Mouse (Mus musculus) embryonic fibroblast, embryonic 13.5 days (primary cell): Measurements from ENCODE around the gene C1ql1. TPM values are rescaled to one million over a fixed set of nuclear protein-coding genes. Genes with fewer than 3 reads are reported as not detected.

Source experiments
- H3K27ac ChIP-seq: 2 replicates; pipeline ENCODE4 v1.5.1; 2012; ENCODE audit warnings: low read length, control low read depth, inconsistent platforms; ENCODE audit not compliant: insufficient read depth
- H3K4me1 ChIP-seq: 2 replicates; pipeline ENCODE4 v1.6.1; 2011; ENCODE audit warnings: low read length; ENCODE audit not compliant: control insufficient read depth, insufficient read depth
- H3K4me3 ChIP-seq: 2 replicates; pipeline ENCODE4 v1.5.1; 2011; ENCODE audit warnings: mild to moderate bottlenecking, control low read depth, low read length; ENCODE audit not compliant: insufficient read depth
- CTCF ChIP-seq: IDR thresholded peaks from 2 replicates; pipeline ENCODE4 v1.5.1; 2011; ENCODE audit warnings: mild to moderate bottlenecking, control low read depth, low read length, moderate library complexity, borderline replicate concordance; ENCODE audit not compliant: insufficient read depth
- POLR2A ChIP-seq: IDR thresholded peaks from 2 replicates; pipeline ENCODE4 v1.6.1; 2011; ENCODE audit warnings: low read depth, mild to moderate bottlenecking, control low read depth, low read length, moderate library complexity
- polyA plus RNA-seq: library from polyadenylated mRNA; stranded (reverse); fragments of >200 nt; gene quantifications from 2 replicates; pipeline ENCODE4 v1.2.4, GENCODE M21; 2011; ENCODE audit warnings: low read depth; ENCODE audit not compliant: missing spikeins, insufficient read length

Gene C1ql1
- polyA plus RNA-seq, 1 experiment, result not detected

DNA sequence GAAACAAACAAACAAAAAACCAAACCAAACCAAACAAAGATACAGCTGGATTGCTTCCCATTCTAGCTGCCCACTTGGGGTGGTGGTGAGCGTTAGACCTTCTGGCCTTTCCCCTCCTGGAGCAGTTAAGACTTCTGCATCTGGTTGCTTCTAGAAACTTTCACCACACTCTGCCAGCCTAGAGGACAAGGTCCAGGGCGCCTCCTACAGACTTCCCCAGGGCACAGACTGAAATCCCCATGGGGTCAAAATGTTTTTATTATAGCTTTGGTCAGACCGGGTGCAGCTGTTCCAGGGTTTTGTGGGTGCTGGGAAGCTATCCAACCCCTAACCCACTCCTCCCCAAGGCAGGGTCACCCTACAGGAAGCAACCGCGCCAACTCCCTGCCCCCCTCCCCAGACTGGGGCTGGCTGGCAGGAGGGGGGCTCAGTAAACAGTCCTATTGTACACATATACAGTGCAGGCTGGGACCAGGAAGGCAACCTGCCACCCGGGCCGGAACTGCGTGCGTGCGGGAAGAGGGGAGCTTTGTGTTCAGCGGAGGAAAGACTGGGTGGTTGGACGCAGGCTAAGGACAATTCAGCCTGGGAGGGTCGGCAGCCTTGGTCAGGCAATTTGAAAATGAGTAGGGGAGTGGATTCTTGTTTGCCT lies 7.3 kb downstream of the C1ql1 start:
- no peak overlapping the region for H3K4me3 ChIP-seq

DNA sequence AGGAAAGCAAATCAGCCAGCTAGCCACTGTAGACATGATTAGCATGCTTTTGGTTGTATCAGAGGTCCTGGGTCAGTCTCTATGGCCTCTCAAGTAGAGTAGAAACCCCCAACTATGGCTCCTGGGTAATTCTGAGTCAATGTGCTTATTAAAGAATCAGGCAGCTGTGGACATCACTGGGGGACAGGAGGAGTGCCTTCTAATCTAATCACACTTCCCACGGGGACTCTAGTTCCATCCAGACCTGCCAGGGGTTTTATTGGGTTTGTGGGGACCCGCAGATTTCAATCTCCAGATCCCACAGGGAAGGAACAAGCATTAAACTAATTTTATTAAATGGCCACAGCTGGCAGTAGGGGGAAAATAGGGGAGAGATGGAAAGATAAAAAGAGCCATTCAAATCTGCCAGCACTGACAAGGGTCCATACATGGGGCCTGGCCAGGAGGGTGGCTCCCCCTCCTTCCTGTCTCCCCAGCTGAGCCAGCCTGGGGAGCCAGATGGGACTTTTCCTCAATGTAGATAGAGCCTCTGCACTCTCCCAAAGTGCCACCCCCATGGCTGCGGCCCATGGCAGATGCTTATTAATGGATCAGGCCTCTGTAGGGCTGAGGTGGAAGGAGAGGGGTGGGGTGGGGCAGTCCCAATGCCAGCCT lies 8.8 kb downstream of the C1ql1 start:
- H3K4me3 ChIP-seq, result no peak overlapping the region
- H3K4me1 ChIP-seq, result no peaks in the 10 kb centered on the region
- TF ChIP-seq CTCF (no peak), POLR2A (no peak)
- no peak overlapping the region for H3K27ac ChIP-seq

More for the DNA sequence above, 7.3 kb downstream of the C1ql1 start:
- Histone ChIP-seq H3K4me1 (no peaks in the 10 kb centered on the region), H3K27ac (no peak overlapping the region)
- TF ChIP-seq CTCF (no peak), POLR2A (no peak)

DNA sequence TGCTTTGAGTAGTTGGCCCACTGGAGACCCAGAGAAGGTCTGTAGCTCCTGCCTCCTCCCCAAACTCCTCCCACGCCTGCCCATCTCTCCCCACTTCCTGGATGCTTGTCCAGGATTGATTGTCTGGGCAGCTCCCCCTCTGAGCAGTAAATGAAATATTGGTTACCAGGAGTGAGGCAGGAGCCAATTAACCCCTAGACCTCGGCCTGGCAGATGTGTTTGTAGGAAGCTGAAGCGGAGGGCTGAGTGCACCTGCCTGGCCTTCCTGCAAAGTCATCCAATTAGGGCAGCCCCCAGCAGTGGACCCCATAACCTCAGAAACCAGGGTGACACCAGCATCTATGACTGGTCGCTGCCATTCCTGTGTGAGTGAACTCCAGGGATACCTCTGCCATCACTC lies 10.2 kb downstream of the C1ql1 start:
- H3K27ac ChIP-seq, result no peak overlapping the region
- no peak for TF ChIP-seq POLR2A
- TF ChIP-seq CTCF, result no peak

DNA sequence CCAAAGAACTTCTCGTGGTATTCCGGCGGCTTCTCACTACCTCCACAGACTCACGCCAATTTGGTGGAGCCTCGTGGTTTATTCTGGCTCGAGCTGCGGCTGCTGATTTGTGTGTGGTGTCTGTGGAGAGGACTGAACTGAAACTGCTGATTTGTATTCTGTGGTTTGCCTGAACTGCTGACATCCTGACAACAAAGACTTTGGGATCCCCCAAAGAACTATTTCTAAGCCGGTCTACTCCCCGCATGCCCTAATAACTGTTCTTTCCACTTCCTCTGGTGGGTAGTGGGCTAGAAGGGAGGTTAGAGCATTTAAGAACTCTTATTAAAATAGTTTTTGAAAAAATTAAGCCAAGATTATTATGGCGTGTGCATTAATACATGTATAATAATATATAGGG lies 15.8 kb downstream of the C1ql1 start:
- TF ChIP-seq POLR2A, result no peak
- no peak for TF ChIP-seq CTCF
- no peak overlapping the region for H3K27ac ChIP-seq
- no peak overlapping the region for H3K4me3 ChIP-seq

More for the DNA sequence above, 10.2 kb downstream of the C1ql1 start:
- H3K4me1 ChIP-seq, result no peaks in the 10 kb centered on the region
- H3K4me3 ChIP-seq, result no peak overlapping the region

DNA sequence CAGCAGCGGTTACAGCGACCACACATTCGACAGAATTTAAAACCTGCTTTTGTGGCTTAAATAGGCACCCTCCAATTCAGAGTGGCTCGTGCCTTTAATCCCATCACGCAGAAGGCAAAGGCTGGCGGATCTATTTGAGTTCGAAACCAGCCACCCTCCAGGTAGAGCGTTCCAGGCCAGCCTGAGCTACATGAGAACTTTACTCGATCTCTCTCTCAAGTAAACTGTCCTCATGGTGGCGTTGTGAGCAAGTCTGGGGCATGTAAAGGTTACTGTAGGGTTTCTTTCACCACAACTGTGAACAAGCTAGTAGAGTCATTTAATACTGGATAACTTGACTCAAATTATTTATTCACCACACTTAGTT lies 21.2 kb downstream of the C1ql1 start:
- Histone ChIP-seq H3K27ac (peak overlapping the region; percentile 74), H3K4me3 (peak overlapping the region; percentile 31), H3K4me1 (peaks cover 2% of the 10 kb centered on the region; the same call in 1 of the 2 replicates)
- TF ChIP-seq CTCF (no peak), POLR2A (no peak)

More for the DNA sequence above, 15.8 kb downstream of the C1ql1 start:
- H3K4me1 ChIP-seq, result no peaks in the 10 kb centered on the region

DNA sequence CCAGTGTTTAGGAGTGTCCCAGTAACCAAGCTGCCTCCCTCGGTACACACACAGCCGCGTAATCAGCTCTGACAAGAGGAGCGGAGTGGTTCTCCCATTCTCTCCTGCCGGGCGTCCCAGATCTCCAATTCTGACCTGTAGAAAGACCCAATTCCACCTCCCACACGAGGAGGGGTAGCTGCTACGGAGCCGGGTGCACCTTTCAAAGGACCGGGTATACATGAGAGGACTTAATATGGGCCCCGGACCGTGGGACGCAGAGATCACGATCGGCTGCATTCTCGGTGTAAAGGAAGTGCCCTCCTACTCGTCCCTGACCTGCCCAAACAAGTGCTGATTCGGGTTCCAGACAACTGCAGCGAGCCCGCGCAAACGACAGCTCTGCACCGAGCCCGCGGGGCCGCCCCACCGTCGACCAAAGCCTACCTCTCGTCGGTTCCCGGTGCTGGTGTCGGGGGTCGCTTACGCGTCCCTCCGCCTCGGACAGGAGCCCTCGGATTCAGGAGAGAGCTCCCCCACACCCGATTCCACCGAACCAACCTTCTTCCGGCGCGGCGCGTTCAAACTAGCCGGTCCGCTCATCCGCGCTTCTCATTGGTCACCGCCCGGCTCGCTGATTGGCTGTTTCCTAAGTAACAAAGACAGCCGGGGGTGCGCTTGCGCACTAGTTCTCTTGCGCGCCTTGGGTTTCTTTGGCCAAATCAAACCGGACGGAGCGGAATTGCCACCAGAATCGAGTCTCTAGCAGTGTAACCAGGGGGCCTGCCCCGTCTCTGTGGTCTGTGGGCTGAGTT lies 21.7 kb downstream of the C1ql1 start, which contains the start of gene Kif18b:
Gene Kif18b (minus strand): TSS at position 568 of the 794 bp plus-strand sequence.
- Histone ChIP-seq H3K4me1 (peaks cover 2% of the 10 kb centered on the region; the same call in 1 of the 2 replicates), H3K27ac (peak within 1 kb of the TSS; percentile 74), H3K4me3 (peak within 1 kb of the TSS; percentile 83)
- no peak for TF ChIP-seq CTCF
- peak; percentile 65 for TF ChIP-seq POLR2A

DNA sequence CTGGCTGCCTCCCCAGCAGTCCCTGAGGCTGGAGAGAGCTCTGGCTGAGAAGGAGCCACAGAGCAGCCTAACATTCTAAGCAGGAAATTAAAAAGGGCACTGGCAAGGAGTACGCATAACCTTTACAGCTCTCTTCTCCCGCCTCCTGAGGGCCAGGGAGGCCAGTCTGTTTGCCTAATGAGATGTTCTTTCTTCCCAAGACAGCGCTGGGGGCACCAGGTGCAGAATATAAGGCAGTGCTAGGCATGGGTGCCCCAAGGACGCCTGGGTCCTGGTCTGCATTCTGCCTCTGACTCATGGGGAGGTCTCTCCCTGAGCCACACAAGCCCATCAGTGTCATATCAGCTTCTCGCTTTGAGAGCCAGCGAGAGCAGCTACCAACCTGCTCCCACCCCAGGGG lies 25.0 kb downstream of the C1ql1 start:
- H3K4me1 ChIP-seq, result peaks cover 2% of the 10 kb centered on the region; the same call in 1 of the 2 replicates
- no peak overlapping the region for H3K4me3 ChIP-seq
- no peak for TF ChIP-seq CTCF
- TF ChIP-seq POLR2A, result no peak
- no peak overlapping the region for H3K27ac ChIP-seq

DNA sequence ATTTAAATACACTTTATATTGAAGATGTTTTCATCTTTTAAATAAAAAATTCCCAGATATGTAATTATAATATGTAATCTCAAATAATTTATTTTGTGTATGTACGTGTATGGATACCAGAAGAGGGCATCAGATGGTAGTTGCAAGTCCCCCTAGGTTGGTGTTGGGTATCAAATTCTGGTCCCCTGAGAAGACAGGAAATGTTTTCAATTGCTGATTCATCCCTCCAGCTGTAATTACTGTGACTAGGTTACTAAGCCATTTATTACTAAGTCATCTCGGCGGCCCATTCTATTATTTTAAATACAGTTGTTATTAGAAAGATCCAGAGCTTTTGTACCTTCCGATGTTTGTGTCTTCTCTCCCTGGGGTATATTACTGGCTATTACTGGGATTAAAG lies 28.4 kb downstream of the C1ql1 start:
- TF ChIP-seq CTCF (no peak), POLR2A (no peak)
- H3K4me3 ChIP-seq, result no peak overlapping the region
- H3K27ac ChIP-seq, result peak overlapping the region; percentile 37; the same call in 1 of the 2 replicates

DNA sequence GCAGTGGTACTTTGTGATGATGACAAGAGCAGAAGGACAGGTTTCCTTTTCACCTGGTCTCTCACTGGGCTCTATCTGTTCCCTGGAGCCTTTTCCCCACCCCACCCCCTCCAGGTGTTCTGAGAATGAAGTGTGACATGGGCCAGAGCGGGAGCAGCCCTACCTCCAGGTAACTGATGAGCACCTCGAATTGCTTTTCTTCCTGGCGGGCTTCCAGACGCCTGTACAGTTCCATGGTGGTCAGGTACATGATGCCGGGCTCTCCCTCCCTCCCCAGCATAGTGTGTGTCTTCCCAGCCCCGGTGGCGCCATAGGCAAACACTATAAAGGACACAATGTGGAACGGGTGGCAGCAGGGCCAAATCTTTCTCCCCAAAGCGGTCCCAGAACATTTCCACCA lies 31.1 kb downstream of the C1ql1 start:
- H3K4me3 ChIP-seq, result no peak overlapping the region

More for the DNA sequence above, 28.4 kb downstream of the C1ql1 start:
- peaks cover 2% of the 10 kb centered on the region; the same call in 1 of the 2 replicates for H3K4me1 ChIP-seq

More for the DNA sequence above, 31.1 kb downstream of the C1ql1 start:
- TF ChIP-seq CTCF (no peak), POLR2A (no peak)
- Histone ChIP-seq H3K4me1 (no peaks in the 10 kb centered on the region), H3K27ac (no peak overlapping the region)
